Mouse (Mus musculus) neural tube, embryonic 12.5 days (tissue): Measurements from ENCODE around the gene Homer3. TPM values are rescaled to one million over a fixed set of nuclear protein-coding genes. Genes with fewer than 3 reads are reported as not detected.
A peak's percentile ranks its signal among the peaks of the same experiment; 100 is the strongest.

Source experiments
- ATAC-seq: fragments of 200-750 bp; cut with Nextera tagmentation; 2 replicates; pipeline ENCODE4 v1.8.0; 2017; ENCODE audit warnings: low read depth, mild to moderate bottlenecking, moderate TSS enrichment, moderate library complexity; ENCODE audit not compliant: low FRiP score
- H3K27ac ChIP-seq: fragments of 300-500 bp; sonication (generic); 2 replicates; pipeline ENCODE4 v1.5.1; 2016
- H3K27me3 ChIP-seq: fragments of 300-500 bp; sonication (generic); replicated peaks from 2 replicates; pipeline ENCODE4 v1.6.1; 2016; ENCODE audit warnings: mild to moderate bottlenecking
- H3K36me3 ChIP-seq: fragments of 300-500 bp; sonication (generic); 2 replicates; pipeline ENCODE4 v1.6.1; 2016; ENCODE audit warnings: mild to moderate bottlenecking
- H3K4me1 ChIP-seq: fragments of 300-500 bp; sonication (generic); 2 replicates; pipeline ENCODE4 v1.6.1; 2016
- H3K4me2 ChIP-seq: fragments of 300-500 bp; sonication (generic); replicated peaks from 2 replicates; pipeline ENCODE4 v1.6.1; 2016; ENCODE audit warnings: mild to moderate bottlenecking
- H3K4me3 ChIP-seq: fragments of 300-500 bp; sonication (generic); 2 replicates; pipeline ENCODE4 v1.5.1; 2016
- H3K9ac ChIP-seq: fragments of 300-500 bp; sonication (generic); 2 replicates; pipeline ENCODE4 v1.6.1; 2016; ENCODE audit warnings: mild to moderate bottlenecking
- H3K9me3 ChIP-seq: fragments of 300-500 bp; sonication (generic); 2 replicates; pipeline ENCODE4 v1.6.1; 2016; ENCODE audit warnings: mild to moderate bottlenecking
- WGBS: fragments of 180-500 bp; shearing (Covaris S2); methylation state at CpG from one replicate; pipeline ENCODE4 v1.1.7; 2016; 5-methylcytosine and 5-hydroxymethylcytosine counted together
- polyA plus RNA-seq: library from polyadenylated mRNA; unstranded; fragments of >200 nt; fragmentation: Nextera tagmentation; extraction: Ambion mirVana; gene quantifications from 2 replicates; pipeline ENCODE4 v1.2.1, GENCODE M21; 2016

Gene Homer3
- polyA plus RNA-seq, 1 experiment from 2014 or later = 99.6 TPM

DNA sequence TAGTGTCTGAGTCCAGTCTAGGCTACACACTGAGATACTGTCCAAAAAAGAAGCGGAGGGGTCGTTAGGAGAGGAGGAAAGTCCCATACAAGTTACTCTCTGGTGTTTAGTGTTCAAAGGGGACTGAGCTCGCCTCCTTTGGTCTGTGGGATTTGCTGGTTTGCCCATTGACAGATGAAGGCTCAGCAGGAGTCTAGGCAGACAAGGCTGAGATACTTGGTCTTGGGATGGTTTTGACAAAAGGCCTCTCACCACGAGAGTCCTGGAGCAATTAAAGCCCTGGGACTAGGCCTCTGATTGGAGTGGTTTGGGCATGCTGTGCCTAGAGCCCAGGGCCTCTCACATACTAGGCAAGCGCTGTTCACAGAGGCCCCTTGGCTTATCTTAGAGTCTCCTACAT lies 14.3 kb upstream of the Homer3 start:
- ATAC-seq = no peak
- Histone ChIP-seq H3K4me3 (no peak overlapping the region), H3K36me3 (peaks cover 26% of the 10 kb centered on the region), H3K4me2 (no peak overlapping the region), H3K27me3 (no peaks in the 10 kb centered on the region), H3K27ac (no peak overlapping the region), H3K4me1 (no peaks in the 10 kb centered on the region), H3K9ac (no peak overlapping the region), H3K9me3 (no peaks in the 10 kb centered on the region)
- 44% methylated on average over 5 of the region's 5 CpGs for WGBS

DNA sequence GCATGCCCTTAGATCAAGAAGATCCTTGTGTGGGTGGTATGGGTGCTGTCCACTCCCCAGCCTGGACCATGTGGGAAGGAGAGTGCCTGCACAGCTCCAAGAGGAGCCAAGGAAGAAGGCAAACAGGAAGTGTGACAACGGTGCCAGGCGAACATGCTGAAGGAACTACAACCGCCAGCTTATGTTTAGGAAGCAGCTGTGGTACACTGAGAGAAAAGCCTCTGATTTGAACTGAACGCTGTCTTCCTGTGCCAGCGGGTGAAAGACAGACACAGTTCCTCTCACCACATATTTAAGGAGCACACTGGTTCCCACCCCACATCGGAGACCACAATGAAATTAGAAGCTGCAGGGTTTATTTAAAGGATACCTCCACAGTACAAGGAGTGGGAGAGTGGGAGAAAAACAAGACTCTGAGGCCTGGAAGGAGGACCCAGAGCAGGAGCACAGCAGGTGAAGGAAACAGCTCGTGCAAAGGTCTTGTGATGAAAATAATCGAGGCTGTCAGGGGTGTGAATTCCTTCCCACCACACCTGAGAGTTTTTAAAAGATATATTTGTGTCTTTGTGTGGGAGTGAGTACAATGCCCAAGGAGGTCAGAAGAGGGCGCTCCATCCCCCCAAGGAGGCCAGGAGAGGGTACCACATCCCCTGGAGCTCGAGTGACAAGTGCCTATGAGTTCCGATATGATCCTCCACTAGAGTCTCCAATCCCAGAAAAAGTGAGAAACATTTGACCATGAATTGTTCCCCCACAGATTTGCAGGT lies 13.6 kb upstream of the Homer3 start:
- H3K4me1 ChIP-seq = no peaks in the 10 kb centered on the region
- 62% methylated on average over 11 of the region's 11 CpGs for WGBS
- ATAC-seq = no peak
- no peak overlapping the region for H3K4me2 ChIP-seq
- no peak overlapping the region for H3K9ac ChIP-seq
- peaks cover 20% of the 10 kb centered on the region for H3K36me3 ChIP-seq
- H3K27me3 ChIP-seq = no peaks in the 10 kb centered on the region
- no peak overlapping the region for H3K27ac ChIP-seq
- no peak overlapping the region for H3K4me3 ChIP-seq
- no peaks in the 10 kb centered on the region for H3K9me3 ChIP-seq

DNA sequence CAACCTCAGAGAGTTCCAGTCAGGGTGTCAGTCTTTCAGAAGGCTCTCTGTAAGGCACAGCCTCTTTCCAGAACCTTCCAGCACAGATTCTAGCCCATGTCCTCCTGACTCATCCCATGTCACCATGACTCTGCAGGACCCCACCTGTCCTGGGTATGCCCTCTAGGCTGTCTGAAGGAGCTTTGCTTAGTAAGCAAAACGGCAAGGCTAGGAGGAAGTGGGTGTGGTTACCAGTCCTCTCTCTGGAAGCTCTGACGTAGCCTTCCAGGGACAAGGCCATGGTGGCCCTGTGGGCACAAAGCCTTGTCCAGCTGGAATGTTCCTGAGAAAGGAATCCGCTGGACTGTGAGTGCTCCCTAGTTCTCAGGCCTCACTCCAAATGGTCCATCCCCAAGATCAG lies 9.7 kb upstream of the Homer3 start:
- Histone ChIP-seq H3K9ac (no peak overlapping the region), H3K4me2 (no peak overlapping the region), H3K27me3 (no peaks in the 10 kb centered on the region), H3K4me1 (no peaks in the 10 kb centered on the region), H3K27ac (no peak overlapping the region), H3K36me3 (no peaks in the 10 kb centered on the region), H3K4me3 (no peak overlapping the region), H3K9me3 (no peaks in the 10 kb centered on the region)
- 60% methylated on average over 3 of the region's 3 CpGs for WGBS
- no peak for ATAC-seq

DNA sequence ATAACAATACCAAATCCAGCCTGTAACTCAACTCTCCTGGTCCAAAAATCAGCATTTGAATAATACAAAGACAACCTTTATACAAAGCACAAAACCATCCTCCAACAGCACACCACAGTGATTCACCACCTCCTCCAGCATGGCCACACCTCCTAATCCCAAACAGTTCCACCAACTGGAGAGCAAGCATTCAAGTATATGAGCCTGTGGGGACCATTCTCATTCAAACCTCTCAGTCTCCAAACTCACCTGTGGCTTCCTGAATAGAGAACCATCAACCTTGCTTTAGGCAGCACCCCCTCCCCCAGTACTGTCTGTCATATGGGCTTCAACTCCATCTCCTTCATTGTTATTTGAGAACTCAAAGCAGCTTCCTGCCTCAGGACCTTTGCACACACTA lies 8.3 kb upstream of the Homer3 start:
- no peak overlapping the region for H3K27ac ChIP-seq
- H3K36me3 ChIP-seq = no peaks in the 10 kb centered on the region
- 0 out of 2 replicates have a peak, but pooled peaks cover 6% of the 10 kb centered on the region for H3K4me1 ChIP-seq
- no peaks in the 10 kb centered on the region for H3K27me3 ChIP-seq
- H3K4me2 ChIP-seq = no peak overlapping the region
- no peak overlapping the region for H3K4me3 ChIP-seq
- no peak for ATAC-seq
- H3K9ac ChIP-seq = no peak overlapping the region
- H3K9me3 ChIP-seq = no peaks in the 10 kb centered on the region

DNA sequence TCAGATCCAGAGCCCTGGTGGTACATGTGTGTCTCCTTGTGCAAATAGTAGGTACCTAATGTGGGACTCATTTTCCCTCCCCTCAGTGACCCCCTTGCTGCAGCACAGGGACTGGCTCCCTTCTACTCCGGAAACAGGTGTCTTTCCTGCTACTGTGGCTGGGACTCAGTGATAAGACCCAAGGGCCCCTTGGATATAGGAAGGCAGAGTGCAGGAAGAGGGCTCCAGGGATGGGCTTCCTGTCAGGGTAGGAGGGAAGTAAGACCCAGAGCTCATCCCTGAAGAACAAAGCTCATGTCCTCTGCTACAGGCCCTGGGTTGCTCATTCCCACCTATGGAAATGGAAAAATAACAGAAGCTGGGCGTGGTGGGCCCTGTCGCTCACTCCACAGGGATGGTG lies 6.2 kb upstream of the Homer3 start:
- H3K27ac ChIP-seq = no peak overlapping the region
- ATAC-seq = no peak
- H3K36me3 ChIP-seq = no peaks in the 10 kb centered on the region
- H3K9ac ChIP-seq = no peak overlapping the region
- H3K9me3 ChIP-seq = no peaks in the 10 kb centered on the region
- WGBS = 88% methylated on average over 3 of the region's 3 CpGs
- H3K27me3 ChIP-seq = no peaks in the 10 kb centered on the region
- peaks cover 10% of the 10 kb centered on the region for H3K4me1 ChIP-seq
- no peak overlapping the region for H3K4me3 ChIP-seq
- H3K4me2 ChIP-seq = no peak overlapping the region

DNA sequence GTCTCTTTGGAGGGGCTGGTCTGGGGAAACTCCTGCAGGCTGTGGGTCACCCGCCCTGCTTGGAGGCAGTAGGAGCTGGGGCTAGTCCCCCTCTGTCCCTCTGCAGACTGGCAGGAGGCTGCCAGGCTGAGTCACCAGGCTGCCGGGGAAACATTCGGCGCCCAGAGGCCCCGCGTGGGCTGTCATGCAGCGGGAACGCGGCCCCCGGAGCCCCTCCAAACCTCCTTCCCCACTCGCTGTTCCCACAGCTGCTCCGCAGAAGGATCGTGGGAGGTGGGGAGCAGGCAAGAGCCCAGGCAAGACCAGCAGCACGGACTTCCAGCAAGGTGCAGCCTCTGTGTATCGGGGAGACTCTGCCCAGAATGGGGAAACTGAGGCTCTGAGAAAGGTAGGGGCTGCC lies 4.5 kb upstream of the Homer3 start:
- H3K27ac ChIP-seq = no peak overlapping the region
- H3K4me1 ChIP-seq = peaks cover 17% of the 10 kb centered on the region
- no peak overlapping the region for H3K9ac ChIP-seq
- H3K36me3 ChIP-seq = no peaks in the 10 kb centered on the region
- ATAC-seq = no peak
- H3K9me3 ChIP-seq = no peaks in the 10 kb centered on the region
- no peak overlapping the region for H3K4me2 ChIP-seq
- WGBS = 68% methylated on average over 15 of the region's 15 CpGs
- no peak overlapping the region for H3K4me3 ChIP-seq
- H3K27me3 ChIP-seq = no peaks in the 10 kb centered on the region

DNA sequence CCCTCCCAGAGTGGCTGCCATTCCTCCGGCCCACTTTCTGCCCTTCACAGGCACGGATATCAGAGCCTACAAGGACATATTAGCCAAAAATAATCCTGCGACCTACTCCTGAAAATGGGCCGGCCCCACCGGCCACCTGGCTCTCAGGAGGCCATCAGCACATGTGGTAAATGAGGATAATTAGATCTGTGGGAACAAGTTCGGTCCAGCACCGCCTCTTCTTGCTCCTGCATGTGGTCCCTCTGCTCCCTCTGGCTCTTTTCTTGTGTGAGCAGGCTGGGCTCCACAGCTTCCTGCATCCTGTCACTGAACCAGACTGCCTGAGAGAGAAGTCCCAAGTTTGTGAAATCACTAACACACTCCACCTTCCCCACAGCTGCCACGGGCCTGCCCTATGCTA lies 3.4 kb upstream of the Homer3 start:
- Histone ChIP-seq H3K36me3 (no peaks in the 10 kb centered on the region), H3K9me3 (no peaks in the 10 kb centered on the region), H3K4me3 (no peak overlapping the region), H3K27me3 (no peaks in the 10 kb centered on the region), H3K4me2 (no peak overlapping the region), H3K27ac (0 out of 2 replicates have a peak overlapping the region, but pooled peaks have one; percentile 10), H3K4me1 (peaks cover 25% of the 10 kb centered on the region), H3K9ac (no peak overlapping the region)
- WGBS = 70% methylated on average over 8 of the region's 8 CpGs
- ATAC-seq = no peak

DNA sequence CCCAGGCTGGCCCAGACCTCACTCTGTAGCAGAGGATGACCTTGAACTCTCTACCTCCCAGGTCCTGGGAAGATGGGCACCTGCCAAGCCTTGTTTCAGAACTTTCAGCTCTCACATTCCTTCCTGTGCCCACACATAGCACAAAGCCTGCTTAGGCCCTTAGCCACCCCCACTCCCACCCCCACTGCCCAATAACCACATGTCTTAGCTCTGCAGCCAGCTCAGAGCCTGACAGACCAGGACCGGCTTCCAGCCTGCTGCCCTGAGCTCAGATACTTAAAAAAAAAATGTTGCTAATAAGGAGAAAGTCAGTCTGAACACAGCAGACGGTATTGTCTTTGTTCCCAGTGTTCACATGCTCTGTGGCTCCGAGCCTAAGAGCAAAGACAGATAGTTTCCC lies 1.6 kb upstream of the Homer3 start:
- Histone ChIP-seq H3K27ac (no peak overlapping the region), H3K9ac (no peak overlapping the region), H3K4me1 (peaks cover 29% of the 10 kb centered on the region), H3K4me2 (no peak overlapping the region), H3K27me3 (no peaks in the 10 kb centered on the region), H3K9me3 (no peaks in the 10 kb centered on the region), H3K4me3 (no peak overlapping the region), H3K36me3 (peaks cover 14% of the 10 kb centered on the region)
- no peak for ATAC-seq
- 60% methylated on average over 3 of the region's 3 CpGs for WGBS

DNA sequence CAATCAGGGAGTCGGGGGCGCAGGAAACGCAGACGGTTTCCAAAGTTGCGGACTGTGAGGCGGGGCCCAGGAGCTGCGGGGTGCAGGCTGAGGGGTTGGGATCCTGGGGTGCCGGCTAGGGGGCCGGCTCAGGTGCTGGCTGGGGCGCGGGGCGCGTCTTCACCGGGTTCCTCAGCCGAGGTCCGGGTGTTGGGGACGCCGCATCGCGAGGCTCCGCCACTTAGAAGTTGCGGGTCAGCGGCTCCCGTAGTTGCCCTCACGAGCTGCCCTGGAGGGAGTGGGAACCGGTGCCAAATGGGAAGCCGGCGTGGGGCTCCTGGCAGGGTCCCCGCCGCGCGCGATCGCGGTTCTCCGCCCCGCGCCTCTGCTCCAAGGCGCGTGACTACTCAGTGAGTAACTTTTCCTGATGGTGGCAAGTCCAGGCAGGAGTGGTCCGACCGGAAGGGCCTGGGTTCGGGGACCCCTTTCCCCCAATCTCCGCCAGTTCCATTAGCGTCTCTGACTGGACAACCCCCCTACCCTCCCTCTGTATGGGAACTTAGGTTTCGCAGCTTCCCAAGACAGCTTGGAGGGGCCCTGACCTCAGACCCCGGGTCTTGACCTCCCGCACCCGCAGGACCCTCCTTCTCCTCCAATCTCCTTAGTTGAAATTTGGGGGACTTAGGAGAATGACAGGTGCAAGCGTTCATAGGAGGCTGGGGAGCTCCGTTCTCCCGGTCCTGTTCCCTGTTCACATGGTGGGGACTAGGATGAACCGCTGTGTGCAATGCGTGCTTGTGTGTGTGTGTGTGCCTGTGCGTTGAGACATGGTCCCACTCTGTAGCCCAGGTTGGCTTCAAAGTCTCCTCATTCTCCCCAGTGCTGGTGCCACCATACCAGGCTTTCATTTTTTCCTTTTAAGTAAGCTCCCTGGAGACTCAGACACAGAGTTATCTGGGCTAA lies 780 bp downstream of the Homer3 start:
- peaks cover 25% of the 10 kb centered on the region for H3K4me1 ChIP-seq
- H3K4me3 ChIP-seq = peak overlapping the region; percentile 83
- peaks cover 37% of the 10 kb centered on the region for H3K36me3 ChIP-seq
- H3K9me3 ChIP-seq = 0 out of 2 replicates have a peak, but pooled peaks cover 5% of the 10 kb centered on the region
- WGBS = 1% methylated on average over 55 of the region's 55 CpGs
- H3K9ac ChIP-seq = peak overlapping the region; percentile 88
- H3K4me2 ChIP-seq = peak overlapping the region; percentile 74
- H3K27me3 ChIP-seq = no peaks in the 10 kb centered on the region
- peak; percentile 61 for ATAC-seq
- no peak overlapping the region for H3K27ac ChIP-seq

DNA sequence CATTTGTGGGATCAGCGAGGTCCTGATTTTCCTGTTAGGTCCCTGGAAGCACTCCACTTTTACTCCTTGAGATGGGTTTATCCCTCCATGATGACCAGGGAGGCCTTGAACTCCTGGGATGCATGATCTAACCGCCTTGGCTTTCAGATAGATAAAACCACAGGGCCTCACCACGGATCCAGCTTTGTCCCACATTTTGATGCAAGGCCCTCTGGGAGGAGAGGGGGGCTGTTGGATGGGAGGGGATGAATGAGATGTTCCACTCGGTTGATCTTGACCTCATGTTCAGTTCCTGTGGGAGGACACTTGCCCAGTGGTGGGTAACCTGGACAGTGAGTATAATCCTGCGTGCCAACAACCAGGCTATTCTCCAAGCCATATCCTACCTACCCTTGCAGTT lies 1.8 kb downstream of the Homer3 start:
- Histone ChIP-seq H3K36me3 (peaks cover 46% of the 10 kb centered on the region), H3K4me2 (peak overlapping the region; percentile 74), H3K9ac (no peak overlapping the region), H3K4me1 (peaks cover 23% of the 10 kb centered on the region), H3K27me3 (no peaks in the 10 kb centered on the region), H3K4me3 (no peak overlapping the region), H3K27ac (no peak overlapping the region), H3K9me3 (0 out of 2 replicates have a peak, but pooled peaks cover 5% of the 10 kb centered on the region)
- WGBS = 80% methylated on average over 5 of the region's 5 CpGs
- ATAC-seq = no peak

DNA sequence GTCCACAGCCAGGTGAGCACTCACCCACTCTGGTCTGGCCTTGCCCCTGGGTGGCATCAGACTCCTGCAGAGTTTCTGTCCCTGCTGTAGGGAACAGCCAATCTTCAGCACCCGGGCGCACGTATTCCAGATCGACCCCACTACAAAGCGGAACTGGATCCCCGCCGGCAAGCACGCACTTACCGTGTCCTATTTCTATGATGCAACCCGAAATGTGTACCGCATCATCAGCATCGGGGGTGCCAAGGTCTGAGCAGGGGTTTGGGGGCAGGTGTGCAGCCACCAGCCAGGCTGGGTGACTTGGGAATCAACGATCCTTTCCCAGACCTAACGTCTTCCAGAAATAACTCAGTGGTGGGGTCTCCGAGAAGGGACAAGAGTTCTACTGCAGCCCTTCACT lies 2.7 kb downstream of the Homer3 start:
- no peak overlapping the region for H3K9ac ChIP-seq
- no peak overlapping the region for H3K27ac ChIP-seq
- H3K27me3 ChIP-seq = no peaks in the 10 kb centered on the region
- H3K4me1 ChIP-seq = peaks cover 23% of the 10 kb centered on the region
- no peak overlapping the region for H3K4me2 ChIP-seq
- no peak overlapping the region for H3K4me3 ChIP-seq
- H3K36me3 ChIP-seq = peaks cover 54% of the 10 kb centered on the region
- 97% methylated on average over 15 of the region's 15 CpGs for WGBS
- H3K9me3 ChIP-seq = 0 out of 2 replicates have a peak, but pooled peaks cover 5% of the 10 kb centered on the region
- ATAC-seq = no peak

DNA sequence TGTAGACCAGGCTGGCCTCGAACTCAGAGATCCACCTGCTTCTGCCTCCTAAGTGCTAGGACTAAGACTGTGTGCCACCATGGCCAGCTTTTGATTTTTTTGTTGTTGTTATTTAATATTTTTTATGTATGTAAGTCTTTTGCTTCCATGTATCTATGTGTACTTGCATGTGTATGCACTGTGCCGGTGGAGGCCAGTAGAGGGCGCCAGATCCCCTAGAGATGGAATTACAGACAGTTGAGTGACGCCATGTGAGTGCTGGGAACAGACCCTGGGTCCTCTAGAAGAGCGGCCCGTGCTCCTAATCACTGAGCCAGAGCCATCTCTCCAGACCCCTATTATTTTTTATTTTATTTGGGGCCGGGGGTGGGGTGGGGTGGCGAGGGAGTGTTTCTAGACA lies 4.1 kb downstream of the Homer3 start:
- H3K9me3 ChIP-seq = 0 out of 2 replicates have a peak, but pooled peaks cover 5% of the 10 kb centered on the region
- peaks cover 18% of the 10 kb centered on the region for H3K4me1 ChIP-seq
- no peaks in the 10 kb centered on the region for H3K27me3 ChIP-seq
- no peak overlapping the region for H3K4me3 ChIP-seq
- H3K4me2 ChIP-seq = no peak overlapping the region
- no peak overlapping the region for H3K9ac ChIP-seq
- H3K27ac ChIP-seq = no peak overlapping the region
- no peak for ATAC-seq
- peaks cover 68% of the 10 kb centered on the region for H3K36me3 ChIP-seq
- WGBS = 89% methylated on average over 8 of the region's 8 CpGs
